Mouse (Mus musculus): ENCODE measurements at regions not wholly inside any gene's neighbourhood (a gene's known extent, or its start where the extent isn't known, plus 50 kb on each side); places are given as distances from the start of the nearest gene placed in this dataset.

DNA sequence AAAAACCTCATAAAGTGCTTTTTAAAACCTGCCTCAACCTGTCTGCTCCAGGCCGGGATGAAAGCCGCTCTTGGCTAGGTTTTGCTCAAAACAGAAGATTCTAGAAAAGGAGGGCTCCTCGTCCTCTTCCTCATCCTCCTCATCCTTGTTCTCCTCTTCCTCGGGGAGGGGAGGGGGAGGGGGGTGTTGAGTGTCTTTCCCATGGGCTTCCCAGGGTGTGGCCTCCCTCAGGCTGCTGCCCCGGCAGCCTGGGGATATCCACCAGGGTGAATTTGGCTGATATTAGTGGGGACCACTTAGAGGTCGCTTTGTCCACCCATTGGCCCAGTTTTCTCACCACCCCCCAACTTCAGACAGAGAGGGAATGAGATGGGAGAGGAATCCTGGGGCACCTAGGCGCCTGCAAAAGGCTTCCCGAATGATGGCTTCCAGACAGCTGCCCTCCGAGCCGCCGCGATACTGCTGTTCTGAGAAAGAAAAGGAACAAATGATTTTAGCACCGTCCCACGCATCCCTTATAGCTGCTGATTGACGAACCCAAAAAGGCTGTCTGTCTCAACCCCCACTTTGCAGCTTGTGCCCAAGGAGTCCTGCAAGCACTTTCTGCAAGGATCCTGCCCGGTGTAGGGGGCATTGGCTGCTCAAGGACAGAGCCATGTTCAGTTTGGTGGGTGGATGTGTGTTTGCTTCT lies 115.5 kb downstream of the 2410131K14Rik start:
- 77% methylated on average over 16 of the region's 16 CpGs for WGBS
- Histone ChIP-seq H3K4me2 (ENCODE audit: low read depth) (no peak overlapping the region), H3K4me1 (ENCODE audit: control insufficient read depth, insufficient read depth, low read length) (0 out of 2 replicates have a peak, but pooled peaks cover 4% of the 10 kb centered on the region), H3K27me3 (ENCODE audit: control insufficient read depth, insufficient read depth, low read length) (no peaks in the 10 kb centered on the region), H3K9me3 (ENCODE audit: control insufficient read depth, low read length) (no peaks in the 10 kb centered on the region), H3K27ac (ENCODE audit: low read depth, low read length) (no peak overlapping the region), H3K36me3 (ENCODE audit: control insufficient read depth, insufficient read depth, low read length) (no peaks in the 10 kb centered on the region), H3K9ac (ENCODE audit: low read length) (no peak overlapping the region), H3K4me3 (ENCODE audit: low read depth, low read length) (no peak overlapping the region)
- ATAC-seq (ENCODE audit: insufficient read depth, low FRiP score, low TSS enrichment) (no peak), DNase-seq (ENCODE audit: low spot score) (no peak)

GRCm38 (mm10) chr5:118361133-118361852 lies 116.3 kb downstream of the 2410131K14Rik start:
- WGBS, result 86% methylated on average over 13 of the region's 13 CpGs
- Histone ChIP-seq H3K4me2 (ENCODE audit: low read depth) (no peak overlapping the region), H3K9me3 (ENCODE audit: control insufficient read depth, low read length) (no peaks in the 10 kb centered on the region), H3K36me3 (ENCODE audit: control insufficient read depth, insufficient read depth, low read length) (no peaks in the 10 kb centered on the region), H3K4me3 (ENCODE audit: low read depth, low read length) (no peak overlapping the region), H3K27me3 (ENCODE audit: control insufficient read depth, insufficient read depth, low read length) (no peaks in the 10 kb centered on the region), H3K9ac (ENCODE audit: low read length) (no peak overlapping the region), H3K4me1 (ENCODE audit: control insufficient read depth, insufficient read depth, low read length) (0 out of 2 replicates have a peak, but pooled peaks cover 5% of the 10 kb centered on the region), H3K27ac (ENCODE audit: low read depth, low read length) (no peak overlapping the region)
- DNase-seq (ENCODE audit: low spot score) (peak; percentile 4), ATAC-seq (ENCODE audit: insufficient read depth, low FRiP score, low TSS enrichment) (no peak)

DNA sequence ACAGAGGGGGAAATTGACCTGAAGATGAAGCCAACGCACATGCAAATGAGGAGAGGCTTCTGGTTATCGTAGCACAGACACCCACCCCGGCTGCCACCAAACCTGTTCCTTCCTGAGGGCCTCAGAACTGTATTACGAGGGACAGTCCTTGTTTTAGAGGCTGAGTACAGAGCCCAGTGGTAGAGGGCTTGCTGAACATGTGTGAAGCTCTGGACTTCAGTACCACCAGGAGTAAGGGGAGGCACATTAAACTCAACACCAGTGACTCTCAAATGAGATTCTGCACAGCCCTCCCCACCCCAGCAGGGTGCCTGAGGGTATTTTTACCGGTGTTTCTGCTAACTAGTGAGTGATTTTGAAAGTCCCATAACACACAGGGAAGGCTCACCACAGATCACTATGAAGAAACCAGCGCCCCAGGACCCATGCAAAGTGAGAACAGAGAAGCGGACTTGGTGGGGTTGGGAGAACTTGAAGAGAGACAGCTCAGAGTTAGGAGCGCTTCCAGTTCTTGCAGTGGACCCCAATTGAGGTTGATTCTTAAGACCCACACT lies 116.9 kb downstream of the 2410131K14Rik start:
- Histone ChIP-seq H3K9me3 (ENCODE audit: control insufficient read depth, low read length) (no peaks in the 10 kb centered on the region), H3K4me1 (ENCODE audit: control insufficient read depth, insufficient read depth, low read length) (0 out of 2 replicates have a peak, but pooled peaks cover 5% of the 10 kb centered on the region), H3K9ac (ENCODE audit: low read length) (no peak overlapping the region), H3K36me3 (ENCODE audit: control insufficient read depth, insufficient read depth, low read length) (no peaks in the 10 kb centered on the region), H3K27ac (ENCODE audit: low read depth, low read length) (no peak overlapping the region), H3K4me2 (ENCODE audit: low read depth) (no peak overlapping the region), H3K4me3 (ENCODE audit: low read depth, low read length) (no peak overlapping the region), H3K27me3 (ENCODE audit: control insufficient read depth, insufficient read depth, low read length) (no peaks in the 10 kb centered on the region)
- ATAC-seq (ENCODE audit: insufficient read depth, low FRiP score, low TSS enrichment), result no peak
- DNase-seq (ENCODE audit: low spot score), result no peak
- 79% methylated on average over 8 of the region's 8 CpGs for WGBS

- Histone ChIP-seq H3K27ac (ENCODE audit: low read depth, low read length) (no peak overlapping the region), H3K27me3 (ENCODE audit: control insufficient read depth, insufficient read depth, low read length) (no peaks in the 10 kb centered on the region), H3K9me3 (ENCODE audit: control insufficient read depth, low read length) (no peaks in the 10 kb centered on the region), H3K36me3 (ENCODE audit: control insufficient read depth, insufficient read depth, low read length) (no peaks in the 10 kb centered on the region), H3K9ac (ENCODE audit: low read length) (no peak overlapping the region), H3K4me2 (ENCODE audit: low read depth) (no peak overlapping the region), H3K4me3 (ENCODE audit: low read depth, low read length) (no peak overlapping the region), H3K4me1 (ENCODE audit: control insufficient read depth, insufficient read depth, low read length) (0 out of 2 replicates have a peak, but pooled peaks cover 5% of the 10 kb centered on the region)
- ATAC-seq (ENCODE audit: insufficient read depth, low FRiP score, low TSS enrichment), result no peak
- WGBS, result 57% methylated on average over 4 of the region's 4 CpGs
- DNase-seq (ENCODE audit: low spot score), result no peak
Measured at GRCm38 (mm10) chr5:118362738-118363137, 117.7 kb downstream of the 2410131K14Rik start.

DNA sequence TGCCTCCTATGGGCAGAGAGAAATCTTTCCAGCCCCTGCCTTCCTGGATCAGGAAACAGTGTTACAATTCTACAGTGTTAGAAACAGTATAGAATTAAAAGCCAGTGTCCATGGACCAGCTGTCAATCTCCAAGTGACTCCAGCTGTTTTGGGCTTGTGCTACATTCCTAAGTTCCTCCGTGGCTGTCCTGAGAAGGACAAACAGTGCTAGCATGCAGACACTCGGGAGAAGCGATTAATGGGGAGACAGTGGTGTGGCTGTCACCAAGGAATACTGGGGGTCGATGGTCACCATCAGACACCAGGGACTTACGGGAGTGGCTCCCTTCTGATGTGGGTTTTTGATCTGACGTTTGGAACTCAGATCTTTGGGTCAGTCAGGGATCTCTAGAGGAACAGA lies 118.1 kb downstream of the 2410131K14Rik start:
- ATAC-seq (ENCODE audit: insufficient read depth, low FRiP score, low TSS enrichment), result no peak
- Histone ChIP-seq H3K27me3 (ENCODE audit: control insufficient read depth, insufficient read depth, low read length) (no peaks in the 10 kb centered on the region), H3K27ac (ENCODE audit: low read depth, low read length) (no peak overlapping the region), H3K4me2 (ENCODE audit: low read depth) (no peak overlapping the region), H3K4me1 (ENCODE audit: control insufficient read depth, insufficient read depth, low read length) (0 out of 2 replicates have a peak, but pooled peaks cover 5% of the 10 kb centered on the region), H3K36me3 (ENCODE audit: control insufficient read depth, insufficient read depth, low read length) (no peaks in the 10 kb centered on the region), H3K9ac (ENCODE audit: low read length) (no peak overlapping the region), H3K9me3 (ENCODE audit: control insufficient read depth, low read length) (no peaks in the 10 kb centered on the region), H3K4me3 (ENCODE audit: low read depth, low read length) (no peak overlapping the region)
- 68% methylated on average over 6 of the region's 6 CpGs for WGBS
- no peak for DNase-seq (ENCODE audit: low spot score)

DNA sequence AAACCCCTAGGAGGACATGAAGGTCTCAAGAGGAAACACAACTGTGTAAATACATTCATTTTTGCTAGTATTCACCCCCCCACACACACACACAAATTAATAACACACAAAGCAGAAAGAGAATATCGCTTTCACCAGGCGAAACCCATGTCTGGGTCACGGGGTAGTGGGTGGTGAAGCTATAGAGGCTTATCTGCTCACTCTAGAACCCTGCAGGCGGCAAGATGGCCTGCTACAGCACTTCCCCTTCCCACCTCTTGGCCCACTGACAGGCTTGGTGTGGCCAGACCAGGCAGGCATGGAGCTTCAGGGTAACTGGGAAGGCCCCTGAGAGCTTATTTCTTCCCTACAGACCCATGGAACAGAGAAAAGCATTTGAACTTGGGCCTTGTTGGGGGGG lies 119.6 kb downstream of the 2410131K14Rik start:
- DNase-seq (ENCODE audit: low spot score), result no peak
- Histone ChIP-seq H3K9me3 (ENCODE audit: control insufficient read depth, low read length) (no peaks in the 10 kb centered on the region), H3K27me3 (ENCODE audit: control insufficient read depth, insufficient read depth, low read length) (no peaks in the 10 kb centered on the region), H3K27ac (ENCODE audit: low read depth, low read length) (no peak overlapping the region), H3K36me3 (ENCODE audit: control insufficient read depth, insufficient read depth, low read length) (no peaks in the 10 kb centered on the region), H3K4me2 (ENCODE audit: low read depth) (no peak overlapping the region), H3K4me1 (ENCODE audit: control insufficient read depth, insufficient read depth, low read length) (0 out of 2 replicates have a peak, but pooled peaks cover 5% of the 10 kb centered on the region), H3K4me3 (ENCODE audit: low read depth, low read length) (no peak overlapping the region), H3K9ac (ENCODE audit: low read length) (no peak overlapping the region)
- WGBS, result 95% methylated on average over 4 of the region's 4 CpGs
- ATAC-seq (ENCODE audit: insufficient read depth, low FRiP score, low TSS enrichment), result no peak

DNA sequence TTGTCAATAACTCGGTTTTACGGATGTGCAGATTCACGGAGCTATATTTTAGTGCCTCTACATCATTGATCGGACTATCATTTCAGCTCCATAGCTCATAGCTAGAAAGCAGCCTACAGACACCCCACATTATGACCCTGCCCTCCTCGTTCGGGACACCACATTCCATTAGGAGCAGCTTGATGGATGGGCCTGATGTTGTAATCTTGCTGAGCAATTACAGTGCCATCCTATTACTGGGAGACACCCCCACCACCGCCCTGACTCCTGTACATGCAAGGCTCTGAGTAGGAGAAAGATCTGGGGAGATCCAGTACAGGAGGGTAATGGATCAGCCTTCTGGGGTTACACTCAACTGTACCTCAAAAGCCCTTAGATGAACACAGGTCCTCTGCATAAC lies 120.2 kb downstream of the 2410131K14Rik start:
- no peak overlapping the region for H3K4me2 ChIP-seq (ENCODE audit: low read depth)
- no peaks in the 10 kb centered on the region for H3K36me3 ChIP-seq (ENCODE audit: control insufficient read depth, insufficient read depth, low read length)
- H3K27me3 ChIP-seq (ENCODE audit: control insufficient read depth, insufficient read depth, low read length), result no peaks in the 10 kb centered on the region
- 0 out of 2 replicates have a peak, but pooled peaks cover 5% of the 10 kb centered on the region for H3K4me1 ChIP-seq (ENCODE audit: control insufficient read depth, insufficient read depth, low read length)
- no peaks in the 10 kb centered on the region for H3K9me3 ChIP-seq (ENCODE audit: control insufficient read depth, low read length)
- no peak overlapping the region for H3K27ac ChIP-seq (ENCODE audit: low read depth, low read length)
- DNase-seq (ENCODE audit: low spot score), result no peak
- H3K9ac ChIP-seq (ENCODE audit: low read length), result no peak overlapping the region
- ATAC-seq (ENCODE audit: insufficient read depth, low FRiP score, low TSS enrichment), result no peak
- no peak overlapping the region for H3K4me3 ChIP-seq (ENCODE audit: low read depth, low read length)
- 70% methylated on average over 7 of the region's 7 CpGs for WGBS

DNA sequence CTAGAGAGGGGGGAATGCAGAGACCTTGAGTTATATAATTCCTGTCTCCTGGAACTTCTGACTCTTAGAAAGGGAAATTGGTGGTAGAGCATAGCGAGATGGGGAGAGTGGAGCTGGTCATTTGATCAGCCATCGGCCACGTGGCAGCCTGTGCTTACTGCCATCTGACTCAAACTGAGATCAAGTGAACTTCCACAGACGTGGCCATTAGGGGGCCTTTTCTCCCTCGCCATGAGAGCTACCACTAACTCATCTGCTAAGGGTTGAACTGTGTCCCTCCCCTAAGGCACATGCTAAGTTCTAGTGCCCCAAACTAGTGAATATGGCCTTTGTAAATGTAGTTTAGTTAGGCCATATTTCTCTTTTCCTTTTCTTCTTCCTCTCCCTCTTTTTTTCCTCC lies 120.6 kb downstream of the 2410131K14Rik start:
- DNase-seq (ENCODE audit: low spot score), result no peak
- H3K27me3 ChIP-seq (ENCODE audit: control insufficient read depth, insufficient read depth, low read length), result no peaks in the 10 kb centered on the region

More for the DNA sequence above, 120.6 kb downstream of the 2410131K14Rik start:
- no peaks in the 10 kb centered on the region for H3K36me3 ChIP-seq (ENCODE audit: control insufficient read depth, insufficient read depth, low read length)
- H3K27ac ChIP-seq (ENCODE audit: low read depth, low read length), result no peak overlapping the region
- WGBS, result 29% methylated on average over 5 of the region's 5 CpGs
- H3K4me2 ChIP-seq (ENCODE audit: low read depth), result no peak overlapping the region
- no peak overlapping the region for H3K4me3 ChIP-seq (ENCODE audit: low read depth, low read length)
- no peak for ATAC-seq (ENCODE audit: insufficient read depth, low FRiP score, low TSS enrichment)
- no peaks in the 10 kb centered on the region for H3K9me3 ChIP-seq (ENCODE audit: control insufficient read depth, low read length)
- H3K9ac ChIP-seq (ENCODE audit: low read length), result no peak overlapping the region
- H3K4me1 ChIP-seq (ENCODE audit: control insufficient read depth, insufficient read depth, low read length), result 0 out of 2 replicates have a peak, but pooled peaks cover 2% of the 10 kb centered on the region
